In the genomic region with DNA sequence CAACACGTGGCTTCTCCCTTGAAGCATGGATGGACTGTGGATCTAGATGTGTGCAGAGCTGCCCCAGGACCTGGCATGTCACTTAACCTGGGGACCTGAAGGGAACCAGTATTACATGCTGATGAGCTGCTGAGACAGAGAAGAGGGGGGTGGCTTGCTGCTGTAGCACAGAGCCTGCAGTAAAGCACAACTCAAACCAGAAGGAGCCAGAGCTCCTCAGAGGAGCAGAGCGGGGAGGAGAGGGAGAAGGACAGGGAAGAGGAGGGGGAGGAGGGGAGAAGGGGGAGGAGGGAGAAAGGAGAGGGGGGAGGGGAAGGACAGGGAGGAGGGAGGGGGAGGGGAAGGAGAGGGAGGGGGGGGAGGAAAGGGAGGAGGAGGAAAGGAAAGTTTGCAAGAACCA, we compare ENCODE assay signal across 11 mouse cellular contexts. TPM values are rescaled to one million over a fixed set of nuclear protein-coding genes. Genes with fewer than 3 reads are reported as not detected.
"Had no signal": no experiment of that assay in that cellular context is flagged by ENCODE, and none has a peak within 500 bp of the region (broad histone marks: within the 10 kb centered on the region; RNA-seq: fewer than 3 reads in every experiment).

No protein-coding gene starts in this region.

- H3K4me2 ChIP-seq: limb, embryonic 13.5 days; midbrain, embryonic 12.5 days had no signal

- H3K4me3 ChIP-seq: limb, embryonic 13.5 days; midbrain, embryonic 12.5 days had no signal

- H3K27me3 ChIP-seq: limb, embryonic 13.5 days; midbrain, embryonic 12.5 days had no signal

- H3K36me3 ChIP-seq: limb, embryonic 13.5 days; midbrain, embryonic 12.5 days had no signal

- H3K9me3 ChIP-seq: limb, embryonic 13.5 days; midbrain, embryonic 12.5 days had no signal

- H3K27ac ChIP-seq: kidney, postnatal 0 days; limb, embryonic 13.5 days; liver, embryonic 14.5 days; midbrain, embryonic 12.5 days; stomach, postnatal 0 days had no signal

- DNase-seq: kidney, adult 2 months; kidney, postnatal 36 days; lung, adult 18-20 months had no signal

- H3K9ac ChIP-seq: limb, embryonic 13.5 days; liver, embryonic 14.5 days; midbrain, embryonic 12.5 days had no signal

RNA-seq across cellular contexts. Expression of a gene that starts 17.6 kb away (rescaled TPM):
- total RNA-seq: liver, adult 2 months; megakaryocyte-erythroid progenitor cell, adult 5-6 weeks; neutrophil, adult 5-6 weeks had no signal
- polyA plus RNA-seq: liver, adult 2 months had no signal

RNA-seq across cellular contexts. Expression of a gene that starts 48.9 kb away (rescaled TPM):
- total RNA-seq: megakaryocyte-erythroid progenitor cell, adult 5-6 weeks; neutrophil, adult 5-6 weeks had no signal

RNA-seq across cellular contexts. Expression of a gene that starts 58.2 kb away (rescaled TPM):
- total RNA-seq: megakaryocyte-erythroid progenitor cell, adult 5-6 weeks; neutrophil, adult 5-6 weeks had no signal
- polyA plus RNA-seq: midbrain, embryonic 12.5 days had no signal
